Mouse (Mus musculus) gonadal fat pad, adult 2 months (tissue): ENCODE measurements around the gene Itgam. TPM values are rescaled to one million over a fixed set of nuclear protein-coding genes. Genes with fewer than 3 reads are reported as not detected.
"Not testable (repeated sequence)": the region's sequence is repeated elsewhere in the genome, so short reads cannot be mapped to it uniquely, and the experiment has no call there.

Source experiments
- DNase-seq: peaks from one replicate; pipeline ENCODE4 v3.0.0-alpha.2; 2012; ENCODE audit warnings: low read depth
- polyA plus RNA-seq: library from polyadenylated mRNA; depleted of rRNA; stranded (reverse); fragments of >200 nt; gene quantifications from 2 replicates; pipeline ENCODE4 v1.2.3, GENCODE M21; 2012; rRNA removed

The Itgam gene
- 13.7 and 17.3 TPM in 2 replicates for polyA plus RNA-seq

- DNase-seq: no peak
Observed at GRCm38 (mm10) chr7:128062456-128062855, at the start of gene Itgam, which contains the start of gene Gm49368. TSS of gene Itgam (plus strand) at chr7:128062640. TSS of gene Gm49368 (plus strand) at chr7:128062683.

GRCm38 (mm10) chr7:128013116-128013515 is 49.3 kb upstream of the Itgam start:
- DNase-seq: no peak

- DNase-seq: not testable (repeated sequence)
Observed at GRCm38 (mm10) chr7:128016134-128016533, 46.3 kb upstream of the Itgam start.

GRCm38 (mm10) chr7:128016650-128017049 is 45.8 kb upstream of the Itgam start:
- no peak for DNase-seq

- DNase-seq: no peak
Observed at GRCm38 (mm10) chr7:128018275-128018674, 44.2 kb upstream of the Itgam start.

GRCm38 (mm10) chr7:128019187-128019586 is 43.3 kb upstream of the Itgam start:
- no peak for DNase-seq

GRCm38 (mm10) chr7:128022974-128023373 is 39.5 kb upstream of the Itgam start:
- no peak for DNase-seq

GRCm38 (mm10) chr7:128023565-128023964 is 38.9 kb upstream of the Itgam start:
- DNase-seq: no peak

- no peak for DNase-seq
Observed at GRCm38 (mm10) chr7:128024364-128024763, 38.1 kb upstream of the Itgam start.

GRCm38 (mm10) chr7:128024932-128025331 is 37.5 kb upstream of the Itgam start:
- no peak for DNase-seq

GRCm38 (mm10) chr7:128025381-128025780 is 37.1 kb upstream of the Itgam start:
- peak; percentile 99 for DNase-seq

GRCm38 (mm10) chr7:128031403-128031976 is 30.9 kb upstream of the Itgam start:
- DNase-seq: peak; percentile 62

- DNase-seq: no peak
Observed at GRCm38 (mm10) chr7:128032290-128032988, 30.0 kb upstream of the Itgam start.

GRCm38 (mm10) chr7:128032989-128033293 is 29.5 kb upstream of the Itgam start:
- no peak for DNase-seq

- no peak for DNase-seq
Observed at GRCm38 (mm10) chr7:128033616-128034015, 28.8 kb upstream of the Itgam start.

GRCm38 (mm10) chr7:128042161-128042820 is 20.1 kb upstream of the Itgam start:
- DNase-seq: not testable (repeated sequence)

- DNase-seq: no peak
Observed at GRCm38 (mm10) chr7:128044142-128044785, 18.2 kb upstream of the Itgam start.

GRCm38 (mm10) chr7:128045640-128046039 is 16.8 kb upstream of the Itgam start:
- DNase-seq: no peak

GRCm38 (mm10) chr7:128048819-128049218 is 13.6 kb upstream of the Itgam start:
- no peak for DNase-seq

- no peak for DNase-seq
Observed at GRCm38 (mm10) chr7:128049254-128049653, 13.2 kb upstream of the Itgam start.

GRCm38 (mm10) chr7:128050739-128051138 is 11.7 kb upstream of the Itgam start:
- no peak for DNase-seq

- no peak for DNase-seq
Observed at GRCm38 (mm10) chr7:128053061-128053460, 9.4 kb upstream of the Itgam start.
